Mouse (Mus musculus) heart, postnatal 0 days (tissue): ENCODE data around the gene Cfdp1.

ENCODE experiments used
- CTCF ChIP-seq: IDR thresholded peaks from 2 replicates; pipeline ENCODE4 v1.5.1; 2016; ENCODE audit warnings: antibody characterized with exemption, control low read depth, low read depth
- EP300 ChIP-seq: IDR thresholded peaks from 2 replicates; pipeline ENCODE4 v1.6.1; 2016; ENCODE audit warnings: antibody characterized with exemption, low read depth

DNA sequence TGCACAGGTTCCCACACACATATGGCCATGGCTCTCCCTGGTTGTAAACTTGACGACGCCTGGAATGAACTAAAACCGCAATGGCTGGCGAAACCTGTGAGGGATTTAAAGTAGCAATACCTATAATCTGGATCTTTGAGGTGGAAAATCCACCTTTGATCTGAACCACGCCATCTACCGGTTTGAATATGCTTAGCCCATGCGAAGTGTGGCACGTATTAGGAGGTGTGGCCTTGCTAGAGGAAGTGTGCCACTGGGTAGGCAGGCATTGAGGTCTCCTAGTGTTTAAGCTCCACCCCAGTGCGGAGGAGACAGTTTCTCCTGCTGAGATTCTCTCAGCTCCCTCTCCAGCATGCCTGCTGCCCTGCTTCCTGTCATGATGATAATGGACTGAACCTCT is 23.6 kb upstream of the Cfdp1 start:
- no peak for TF ChIP-seq CTCF
- TF ChIP-seq EP300, result no peak
